8 mouse cellular contexts compared by ENCODE assay signal in the genomic region with DNA sequence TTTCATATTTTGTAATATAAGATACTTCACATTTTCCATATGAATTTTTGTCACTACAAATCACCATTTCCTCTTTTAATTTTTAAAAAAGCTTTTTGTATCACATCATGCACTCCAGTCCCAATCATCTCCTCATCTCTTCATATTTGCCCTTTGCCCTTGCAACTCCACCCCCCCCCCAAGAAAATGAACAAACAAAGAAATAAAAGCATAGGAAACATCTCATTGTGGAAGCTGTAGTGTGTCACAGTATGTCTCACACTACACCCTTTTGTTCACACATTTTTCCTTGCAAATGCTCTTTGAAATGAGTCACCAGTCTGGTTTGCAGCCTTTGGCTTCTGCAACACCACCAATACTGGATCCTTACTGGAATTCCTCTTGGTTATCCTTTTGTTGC.
"Had no signal": no experiment of that assay in that cellular context is flagged by ENCODE, and none has a peak within 500 bp of the region (broad histone marks: within the 10 kb centered on the region; RNA-seq: fewer than 3 reads in every experiment).

No protein-coding gene starts in this region.

- DNase-seq: retina, postnatal 1 day; right cerebral cortex, adult 18-20 months; right cerebral cortex, postnatal 14 days; right cerebral cortex, postnatal 25 days; right cerebral cortex, postnatal 4 days; spleen, adult 18-20 months; thymus, adult 18-20 months; thymus, adult 2 months had no signal
